Mouse (Mus musculus): ENCODE measurements around the gene Zfp992. TPM values are rescaled to one million over a fixed set of nuclear protein-coding genes. Genes with fewer than 3 reads are reported as not detected.

Zfp992 gene
- polyA plus RNA-seq, 1 experiment from 2014 or later, result 4.1 TPM

Other genes starting within 250 kb of the Zfp992 start
- gene Zfp981, start 53.0 kb downstream of the Zfp992 start, polyA plus RNA-seq (2014; fragmentation: Nextera tagmentation; extraction: Ambion mirVana), result 0.15 TPM in 1 of 2 replicates, not detected in the other
- 2.0 and 5.1 TPM in 2 replicates for gene Zfp993, start 161.9 kb downstream of the Zfp992 start, polyA plus RNA-seq (2014; fragmentation: Nextera tagmentation; extraction: Ambion mirVana)

All from neural tube, embryonic 11.5 days (tissue).